Mouse (Mus musculus): ENCODE measurements around the gene Tiam1.

GRCm38 (mm10) chr16:89894816-89895215 lies 248.8 kb downstream of the Tiam1 start:
- TF ChIP-seq CTCF (IDR thresholded peaks at IDR 0.05; ENCODE audit: low read depth) (no peak), EP300 (optimal IDR thresholded peaks at IDR 0.05) (no peak)

Measured in stomach, postnatal 0 days (tissue).